Mouse (Mus musculus): ENCODE measurements around the gene Grm8.

Grm8 gene

GRCm38 (mm10) chr6:28135001-28135401 lies at the start of gene Grm8:
Grm8 (minus strand) TSS chr6:28135178.
- no peak for DNase-seq

DNA sequence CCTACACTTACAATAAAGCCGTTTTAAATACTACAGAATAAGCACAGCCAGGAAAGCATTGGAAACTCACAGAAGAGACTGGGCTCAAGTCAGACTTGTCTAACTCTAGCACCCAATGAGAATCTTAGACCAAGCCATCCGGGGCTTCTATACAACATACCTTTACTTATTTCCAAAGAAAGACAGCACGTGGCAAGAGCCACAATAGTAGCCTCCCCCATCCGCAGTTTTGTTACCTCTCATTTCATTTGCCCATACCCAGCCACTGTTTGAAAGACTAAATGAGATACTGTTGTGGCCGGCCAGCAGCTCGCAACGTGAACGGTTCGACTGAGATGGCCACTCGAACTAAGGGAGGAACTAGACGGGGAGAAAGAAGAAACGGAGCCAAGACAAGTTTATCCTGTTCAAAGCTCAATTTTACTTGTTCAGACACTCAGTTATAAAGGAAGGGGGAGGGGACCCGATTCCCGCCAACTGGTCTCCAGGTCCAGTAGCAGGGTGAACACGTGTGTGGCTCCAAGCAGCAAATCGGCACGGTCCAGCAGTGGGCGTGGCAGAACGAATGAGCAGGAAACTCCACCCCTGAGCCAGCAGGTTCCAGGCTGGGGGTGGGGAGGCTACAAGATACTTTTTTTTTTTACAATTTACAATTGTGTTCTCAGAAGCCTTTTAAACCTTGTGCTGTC lies 35.0 kb upstream of the Grm8 start:
- no peak for DNase-seq

- no peak for DNase-seq
Measured at GRCm38 (mm10) chr6:28160399-28160798, 25.4 kb upstream of the Grm8 start.

DNA sequence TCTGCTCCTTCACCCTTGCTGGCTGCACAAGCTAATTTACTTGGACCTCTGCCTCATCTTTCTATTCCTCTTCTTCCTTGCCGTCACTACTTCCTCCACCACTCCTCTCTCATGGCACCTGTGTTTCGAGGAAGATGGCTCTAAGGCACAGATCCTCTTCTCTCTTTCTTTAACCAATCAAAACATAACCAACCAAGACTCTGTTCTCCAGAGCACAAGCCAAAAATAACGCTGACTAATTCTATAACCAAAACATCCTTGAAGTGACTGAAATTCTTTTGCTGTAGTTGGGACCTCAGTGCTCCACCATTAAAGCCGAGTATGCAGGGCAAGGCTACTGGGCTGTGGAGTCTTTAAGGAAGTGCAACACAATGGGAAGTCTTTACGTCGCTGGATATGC lies 11.5 kb upstream of the Grm8 start:
- DNase-seq: no peak

- no peak for DNase-seq
Measured at GRCm38 (mm10) chr6:28142332-28142731, 7.4 kb upstream of the Grm8 start.

DNA sequence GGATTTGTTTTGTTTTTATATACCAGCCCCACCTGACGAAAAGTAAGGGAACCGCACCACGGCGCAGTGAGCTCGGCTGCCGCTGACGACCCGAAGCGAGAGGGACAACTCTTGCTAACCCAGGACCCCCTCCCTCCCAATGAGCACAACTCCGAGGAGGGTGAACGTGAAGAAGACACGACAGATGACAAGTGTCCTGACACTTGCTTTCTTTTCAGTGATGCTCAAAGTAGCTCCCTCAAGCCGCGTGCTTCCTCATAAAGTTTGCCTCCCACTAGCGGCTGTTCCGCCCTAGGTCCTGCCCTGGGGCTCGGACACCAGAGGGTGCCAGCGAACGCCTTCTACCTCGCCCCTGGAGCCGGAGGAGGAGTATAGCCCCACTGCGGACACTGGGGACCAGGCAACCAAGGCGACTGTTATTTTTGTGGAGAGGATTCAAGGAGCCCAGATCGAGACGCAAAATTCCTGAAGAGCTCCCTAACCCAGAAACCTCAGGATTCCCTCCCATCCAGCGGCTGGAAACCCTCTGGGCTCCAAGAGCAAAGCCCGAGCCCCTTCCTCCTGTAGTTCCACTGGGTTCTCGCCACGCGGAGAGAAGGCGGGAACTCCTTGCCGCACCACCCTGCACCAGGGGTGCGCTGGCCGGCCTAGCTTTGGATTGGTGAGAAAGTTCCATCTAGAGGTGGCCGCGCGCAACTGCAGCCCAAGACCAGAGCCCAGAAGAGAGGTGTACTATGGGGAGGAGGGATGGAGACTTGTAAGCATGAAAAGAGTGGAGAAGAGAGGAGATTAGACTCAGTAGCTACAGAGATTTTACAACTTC lies 644 bp upstream of the Grm8 start:
- DNase-seq: peak; percentile 86

DNA sequence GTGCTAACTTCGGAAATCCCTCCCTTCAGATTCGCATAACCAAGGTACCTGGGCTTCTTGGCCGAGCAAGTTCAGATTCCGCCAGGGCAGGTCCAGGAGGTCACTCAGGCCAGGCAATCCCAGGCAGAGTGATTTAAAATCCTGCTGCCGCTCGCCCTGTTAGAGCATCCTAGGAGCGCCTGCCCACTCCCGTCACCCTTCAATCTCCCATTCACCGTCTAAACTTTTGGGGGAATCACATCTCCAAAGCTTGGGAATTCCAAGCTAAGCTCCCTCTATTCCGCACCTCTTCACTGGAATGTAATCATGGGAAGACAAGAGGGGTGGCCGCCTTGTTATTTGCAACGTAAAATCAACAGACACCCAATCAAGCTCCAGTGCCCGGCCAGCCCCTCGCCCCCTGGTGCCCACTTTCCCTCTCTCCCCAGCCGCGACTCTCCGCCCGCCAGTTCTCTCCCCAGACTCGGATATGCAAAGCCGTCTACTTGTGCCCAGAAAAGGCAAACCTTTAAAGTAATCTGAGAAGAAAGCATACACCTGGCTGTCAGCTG lies 652 bp downstream of the Grm8 start:
- no peak for DNase-seq

- no peak for DNase-seq
Measured at GRCm38 (mm10) chr6:28133206-28134063, 1.5 kb downstream of the Grm8 start.

DNA sequence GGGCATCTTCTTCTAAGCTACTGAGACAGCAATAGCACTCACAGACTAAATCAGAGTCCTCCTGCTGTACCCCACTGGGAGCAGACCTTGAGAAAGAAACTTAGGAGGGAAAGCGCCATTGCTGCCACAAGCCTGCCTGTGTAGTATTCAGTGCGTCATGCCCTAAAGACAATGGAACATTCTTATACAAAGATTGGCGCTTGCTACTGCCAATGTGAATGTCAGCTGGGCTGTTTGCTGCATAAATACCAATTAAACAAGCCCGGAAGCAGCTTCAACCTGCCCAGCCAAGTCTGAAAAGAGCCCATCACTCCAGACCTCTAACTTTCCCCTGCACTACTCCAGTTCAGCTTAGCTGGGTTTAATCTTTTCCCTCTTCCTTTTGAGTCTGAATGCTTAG lies 2.9 kb downstream of the Grm8 start:
- no peak for DNase-seq

DNA sequence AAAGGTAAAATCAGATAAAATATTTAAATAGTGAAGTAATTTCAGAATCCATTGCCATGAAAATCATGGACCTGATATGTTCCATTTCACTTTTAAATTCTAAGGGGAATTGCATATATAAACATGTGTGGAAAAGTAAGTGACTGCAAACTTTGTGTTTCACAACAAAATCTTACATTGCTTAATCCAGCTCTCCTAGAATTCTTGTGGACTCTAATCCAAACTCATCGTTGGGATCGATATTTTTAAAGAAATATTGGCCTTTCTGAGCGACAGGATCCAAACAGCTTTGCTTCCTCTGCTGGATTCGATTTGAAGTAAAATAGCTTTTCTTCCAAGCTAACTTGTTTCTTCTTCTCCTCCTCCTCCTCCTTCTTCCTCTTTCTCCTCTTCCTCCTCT lies 6.1 kb downstream of the Grm8 start:
- no peak for DNase-seq

- no peak for DNase-seq
Measured at GRCm38 (mm10) chr6:28115519-28115918, 19.5 kb downstream of the Grm8 start.

- DNase-seq: no peak
Measured at GRCm38 (mm10) chr6:28114916-28115315, 20.1 kb downstream of the Grm8 start.

GRCm38 (mm10) chr6:28111551-28111950 lies 23.4 kb downstream of the Grm8 start:
- DNase-seq: no peak

DNA sequence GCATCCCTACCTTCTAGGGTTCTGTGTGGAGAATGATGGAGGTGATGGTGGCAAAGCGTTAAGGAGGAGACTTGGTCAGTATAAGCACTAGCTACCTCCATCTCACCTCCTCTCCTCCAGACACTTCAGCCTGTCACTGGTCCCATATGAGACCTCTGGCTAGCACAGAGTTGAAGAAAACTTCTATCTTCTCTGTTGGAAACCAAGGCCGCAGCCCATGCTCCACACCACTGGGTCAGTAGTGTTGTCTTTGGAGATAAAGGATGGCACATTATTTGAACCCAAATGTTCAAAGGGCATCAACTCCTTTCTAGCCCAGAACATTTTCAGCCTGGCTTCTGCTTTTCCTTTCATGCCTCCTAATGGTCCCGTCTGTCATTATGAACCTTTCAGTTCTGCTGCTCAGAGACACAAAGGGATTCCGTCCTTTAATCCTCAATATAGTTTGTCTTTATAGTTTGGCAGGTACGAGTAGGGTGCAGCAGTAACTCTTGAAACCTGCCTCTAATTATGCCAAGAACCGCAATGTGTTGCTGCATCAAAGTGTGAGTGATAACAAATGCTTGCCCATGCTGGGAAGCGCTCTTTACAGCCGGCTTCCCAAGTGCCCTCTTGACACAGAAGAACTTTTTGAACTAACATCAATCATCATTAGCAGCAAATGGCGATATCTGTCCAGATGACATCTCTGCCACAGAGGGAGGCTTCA lies 32.2 kb downstream of the Grm8 start:
- DNase-seq: no peak

DNA sequence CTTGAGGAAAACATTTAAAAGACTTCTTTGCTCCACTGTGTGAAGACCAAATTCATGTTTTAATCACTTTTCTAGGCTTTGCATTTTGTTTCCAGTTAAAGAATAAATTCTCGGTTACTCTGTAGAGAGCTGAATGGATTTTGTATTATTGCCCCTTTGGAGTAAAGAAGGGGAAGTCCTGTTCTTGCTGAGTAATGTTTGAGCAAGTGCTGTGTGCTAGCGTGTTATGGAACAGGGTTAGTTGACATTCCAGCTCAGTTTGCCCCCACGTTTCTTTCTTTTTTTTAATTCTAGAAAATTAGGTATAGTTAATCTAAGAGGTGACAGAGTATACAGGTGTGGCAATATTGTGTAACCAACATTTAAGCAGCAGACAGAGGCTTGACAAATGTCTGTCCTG lies 35.0 kb downstream of the Grm8 start:
- DNase-seq: no peak

- no peak for DNase-seq
Measured at GRCm38 (mm10) chr6:28092511-28092910, 42.5 kb downstream of the Grm8 start.

GRCm38 (mm10) chr6:28091836-28092235 lies 43.1 kb downstream of the Grm8 start:
- peak; percentile 52 for DNase-seq

GRCm38 (mm10) chr6:28090981-28091380 lies 44.0 kb downstream of the Grm8 start:
- no peak for DNase-seq

DNA sequence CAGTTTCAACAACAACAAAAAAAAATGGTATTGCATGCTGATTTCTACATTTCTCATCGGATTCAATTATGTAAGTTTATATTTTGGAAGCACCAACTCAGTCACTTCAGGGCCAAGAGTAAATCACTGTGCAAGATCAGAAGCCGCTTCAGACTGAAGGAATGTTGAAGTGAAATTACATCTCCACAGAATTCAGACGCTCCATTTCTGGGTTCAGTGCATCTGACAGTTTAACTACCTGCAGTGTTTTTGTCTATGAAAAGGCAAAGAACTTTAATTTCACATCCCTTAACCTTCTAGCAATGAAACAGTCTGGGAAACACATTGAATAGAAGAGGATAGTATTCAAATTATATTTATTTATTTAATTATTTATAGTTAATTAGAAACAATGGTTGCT lies 59.4 kb downstream of the Grm8 start:
- DNase-seq: no peak

GRCm38 (mm10) chr6:28074470-28074869 lies 60.5 kb downstream of the Grm8 start:
- no peak for DNase-seq

DNA sequence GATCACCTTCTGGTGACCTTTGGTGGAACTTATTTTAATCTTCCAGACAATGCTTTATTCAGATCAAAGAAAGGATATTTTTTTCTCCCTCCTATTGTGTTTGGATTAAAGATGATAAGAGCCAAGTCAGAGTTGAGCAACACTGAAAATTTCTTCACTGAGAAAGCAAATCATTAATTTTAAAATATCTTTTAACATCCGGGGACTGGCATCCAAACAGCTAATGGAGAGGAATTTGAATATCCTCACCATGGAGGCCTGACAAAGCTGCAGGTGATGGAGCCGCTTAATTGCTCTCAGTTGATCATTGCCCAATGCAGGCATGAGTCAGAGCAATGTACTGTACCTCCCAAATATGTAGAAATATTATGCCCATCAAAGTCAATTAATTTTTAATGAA lies 83.0 kb downstream of the Grm8 start:
- DNase-seq: no peak

GRCm38 (mm10) chr6:28042339-28042738 lies 92.6 kb downstream of the Grm8 start:
- DNase-seq: no peak

- DNase-seq: no peak
Measured at GRCm38 (mm10) chr6:28040815-28041214, 94.2 kb downstream of the Grm8 start.
